Mouse (Mus musculus) erythroblast, adult 5-6 weeks (primary cell): ENCODE results near the gene Rubcn. TPM values are rescaled to one million over a fixed set of nuclear protein-coding genes. Genes with fewer than 3 reads are reported as not detected.

Experiments
- ATAC-seq: replicated peaks from 2 replicates; pipeline ENCODE4 v1.8.0; 2016; ENCODE audit warnings: moderate number of reproducible peaks, mild to moderate bottlenecking, moderate TSS enrichment, inconsistent platforms; ENCODE audit not compliant: poor library complexity, low FRiP score, severe bottlenecking
- total RNA-seq, 2 experiments: library from RNA; stranded (forward) in 1 of 2; stranded (reverse) in 1 of 2; fragments of 150-400 nt in 1 of 2; fragments of 200-764, 138-1000 nt in 1 of 2; gene quantifications; 2 replicates each; pipeline versions ENCODE4 v1.2.3 to v1.2.4; 2015 to 2017; ENCODE audit warnings: low replicate concordance in 2 of 2

The Rubcn gene
- total RNA-seq, 2 experiments from 2014 or later, result 2.9 to 5.3 TPM

- ATAC-seq, result no peak
These were observed 94.1 kb downstream of the Rubcn start for GRCm38 (mm10) chr16:32783324-32784062.

GRCm38 (mm10) chr16:32778956-32779355 lies 98.6 kb downstream of the Rubcn start:
- ATAC-seq, result no peak

GRCm38 (mm10) chr16:32776676-32777075 lies 100.9 kb downstream of the Rubcn start:
- no peak for ATAC-seq

Other genes starting within 250 kb of the Rubcn start
- gene Tnk2, start 233.9 kb downstream of the Rubcn start, total RNA-seq (2015; ENCODE audit: low replicate concordance), result 15.8 and 33.2 TPM in 2 replicates
- gene Tnk2, start 233.9 kb downstream of the Rubcn start, total RNA-seq (2017; ENCODE audit: low replicate concordance), result 19.6 and 29.7 TPM in 2 replicates
- not detected in 2 replicates for gene Muc4, start 141.9 kb downstream of the Rubcn start, total RNA-seq (2015; ENCODE audit: low replicate concordance)
- gene Muc4, start 141.9 kb downstream of the Rubcn start, total RNA-seq (2017; ENCODE audit: low replicate concordance), result 0.14 and 0.26 TPM in 2 replicates
- not detected in 2 replicates for gene Muc20, start 80.3 kb downstream of the Rubcn start, total RNA-seq (2015; ENCODE audit: low replicate concordance)
- not detected in 2 replicates for gene Muc20, start 80.3 kb downstream of the Rubcn start, total RNA-seq (2017; ENCODE audit: low replicate concordance)
- gene Smbd1, start 67.3 kb downstream of the Rubcn start, total RNA-seq (2015; ENCODE audit: low replicate concordance), result not detected in 2 replicates
- gene Smbd1, start 67.3 kb downstream of the Rubcn start, total RNA-seq (2017; ENCODE audit: low replicate concordance), result not detected in 2 replicates
- gene Fyttd1, start 266 bp downstream of the Rubcn start, total RNA-seq (2015; ENCODE audit: low replicate concordance), result 5.6 and 6.0 TPM in 2 replicates
- 9.5 and 11.8 TPM in 2 replicates for gene Fyttd1, start 266 bp downstream of the Rubcn start, total RNA-seq (2017; ENCODE audit: low replicate concordance)
- 9.8 and 10.2 TPM in 2 replicates for gene Lrch3, start 36.3 kb upstream of the Rubcn start, total RNA-seq (2015; ENCODE audit: low replicate concordance)
- 7.4 and 18.0 TPM in 2 replicates for gene Lrch3, start 36.3 kb upstream of the Rubcn start, total RNA-seq (2017; ENCODE audit: low replicate concordance)
- not detected in 2 replicates for gene Iqcg, start 178.5 kb upstream of the Rubcn start, total RNA-seq (2015; ENCODE audit: low replicate concordance)
- not detected in 2 replicates for gene Iqcg, start 178.5 kb upstream of the Rubcn start, total RNA-seq (2017; ENCODE audit: low replicate concordance)
- gene Rpl35a, start 178.7 kb upstream of the Rubcn start, total RNA-seq (2015; ENCODE audit: low replicate concordance), result 575 and 588 TPM in 2 replicates
- 282 and 445 TPM in 2 replicates for gene Rpl35a, start 178.7 kb upstream of the Rubcn start, total RNA-seq (2017; ENCODE audit: low replicate concordance)
- 0.19 and 5.0 TPM in 2 replicates for gene Lmln, start 184.8 kb upstream of the Rubcn start, total RNA-seq (2015; ENCODE audit: low replicate concordance)
- 1.6 and 2.1 TPM in 2 replicates for gene Lmln, start 184.8 kb upstream of the Rubcn start, total RNA-seq (2017; ENCODE audit: low replicate concordance)